11 mouse cellular contexts compared by ENCODE assay signal in genomic region chrX:101300427-101301030, GRCm38 (mm10). TPM values are rescaled to one million over a fixed set of nuclear protein-coding genes. Genes with fewer than 3 reads are reported as not detected.
DNase-seq lines count a peak whose midpoint lies in the region; ATAC-seq lines count a peak whose summit lies in the region.
"Had no signal": no experiment of that assay in that cellular context is flagged by ENCODE, and none has a peak within 500 bp of the region (broad histone marks: within the 10 kb centered on the region; RNA-seq: fewer than 3 reads in every experiment).

No protein-coding gene starts in this region.

- peak overlapping the region; percentile 78 for H3K9ac ChIP-seq in forebrain, embryonic 13.5 days

- H3K4me3 ChIP-seq in heart, embryonic 10.5 days, result peak overlapping the region; percentile 50
- peak overlapping the region; percentile 52 for H3K4me3 ChIP-seq in forebrain, embryonic 13.5 days

- H3K36me3 ChIP-seq in heart, embryonic 10.5 days, result peaks cover 24% of the 10 kb centered on the region
- peaks cover 20% of the 10 kb centered on the region for H3K36me3 ChIP-seq in forebrain, embryonic 13.5 days (ENCODE audit: poor library complexity, severe bottlenecking)

- peaks cover 18% of the 10 kb centered on the region for H3K4me1 ChIP-seq in heart, embryonic 10.5 days
- H3K4me1 ChIP-seq in forebrain, embryonic 13.5 days, result peaks cover 35% of the 10 kb centered on the region

- WGBS in heart, embryonic 10.5 days, result 32% methylated on average over 13 of the region's 13 CpGs
- WGBS in forebrain, embryonic 13.5 days, result 34% methylated on average over 13 of the region's 13 CpGs

- peak; percentile 53 for ATAC-seq in forebrain, embryonic 13.5 days
- ATAC-seq in megakaryocyte progenitor cell, adult 5-6 weeks (replicated peaks; ENCODE audit: poor library complexity), result no peak

- no peak for DNase-seq in heart, embryonic 10.5 days (ENCODE audit: low spot score)
- DNase-seq in heart, adult 9 months (ENCODE audit: low spot score in 2 of 2), result no peak
- peak; percentile 26 for DNase-seq in ZHBTc4 (ENCODE audit: low read depth, low spot score)
- DNase-seq in mesoderm, embryonic 11.5 days (ENCODE audit: low read depth, low spot score), result peak; percentile 40
- DNase-seq in spleen, postnatal 36 days (ENCODE audit: low spot score in 2 of 2), result no peak
- DNase-seq in ovary, adult 18-20 months (ENCODE audit: low spot score), result no peak

- H3K9me3 ChIP-seq in heart, embryonic 10.5 days, result no peaks in the 10 kb centered on the region
- no peaks in the 10 kb centered on the region for H3K9me3 ChIP-seq in forebrain, embryonic 13.5 days (replicated peaks)

- H3K4me2 ChIP-seq in forebrain, embryonic 13.5 days, result peak overlapping the region; percentile 60

- peaks cover 46% of the 10 kb centered on the region for H3K27me3 ChIP-seq in heart, embryonic 10.5 days (ENCODE audit: insufficient read depth, poor library complexity, severe bottlenecking)
- H3K27me3 ChIP-seq in forebrain, embryonic 13.5 days, result no peaks in the 10 kb centered on the region

- peak overlapping the region; percentile 10; the same call in 1 of the 2 replicates for H3K27ac ChIP-seq in heart, embryonic 10.5 days
- H3K27ac ChIP-seq in forebrain, embryonic 13.5 days, result peak overlapping the region; percentile 80

RNA-seq across cellular contexts. Expression of gene Nlgn3, which starts 1.6 kb away (rescaled TPM):
- 2.2 and 2.4 TPM in 2 replicates for polyA plus RNA-seq in heart, embryonic 10.5 days (2016; fragmentation: Nextera tagmentation; extraction: Ambion mirVana)
- polyA plus RNA-seq in forebrain, embryonic 13.5 days (2015; fragmentation: Nextera tagmentation; extraction: Ambion mirVana), result 33.8 and 43.0 TPM in 2 replicates
- not detected in 2 replicates for total RNA-seq in megakaryocyte progenitor cell, adult 5-6 weeks (2015)
- total RNA-seq in megakaryocyte progenitor cell, adult 5-6 weeks (2017), result 0.24 TPM in 1 of 2 replicates, not detected in the other

RNA-seq across cellular contexts. Expression of gene Med12, which starts 26.7 kb away (rescaled TPM):
- 29.4 and 29.7 TPM in 2 replicates for polyA plus RNA-seq in heart, embryonic 10.5 days (2016; fragmentation: Nextera tagmentation; extraction: Ambion mirVana)
- polyA plus RNA-seq in forebrain, embryonic 13.5 days (2015; fragmentation: Nextera tagmentation; extraction: Ambion mirVana), result 31.3 and 31.7 TPM in 2 replicates
- total RNA-seq in megakaryocyte progenitor cell, adult 5-6 weeks (2015), result 54.0 and 64.0 TPM in 2 replicates
- total RNA-seq in megakaryocyte progenitor cell, adult 5-6 weeks (2017), result 29.2 and 31.6 TPM in 2 replicates

RNA-seq across cellular contexts. Expression of gene Gm20489, which starts 31.7 kb away (rescaled TPM):
- polyA plus RNA-seq in heart, embryonic 10.5 days (2016; fragmentation: Nextera tagmentation; extraction: Ambion mirVana), result not detected in 2 replicates
- polyA plus RNA-seq in forebrain, embryonic 13.5 days (2015; fragmentation: Nextera tagmentation; extraction: Ambion mirVana), result not detected in 2 replicates
- not detected in 2 replicates for total RNA-seq in megakaryocyte progenitor cell, adult 5-6 weeks (2015)
- total RNA-seq in megakaryocyte progenitor cell, adult 5-6 weeks (2017), result not detected in 2 replicates
- total RNA-seq: ES-E14; gastrocnemius, postnatal 4 days had no signal
- polyA plus RNA-seq: small intestine, adult 2 months had no signal

RNA-seq across cellular contexts. Expression of gene Il2rg, which starts 32.5 kb away (rescaled TPM):
- polyA plus RNA-seq in heart, embryonic 10.5 days (2016; fragmentation: Nextera tagmentation; extraction: Ambion mirVana), result 12.5 and 13.2 TPM in 2 replicates
- 2.3 and 2.4 TPM in 2 replicates for polyA plus RNA-seq in forebrain, embryonic 13.5 days (2015; fragmentation: Nextera tagmentation; extraction: Ambion mirVana)
- total RNA-seq in megakaryocyte progenitor cell, adult 5-6 weeks (2015), result 33.6 and 40.5 TPM in 2 replicates
- 19.2 and 28.9 TPM in 2 replicates for total RNA-seq in megakaryocyte progenitor cell, adult 5-6 weeks (2017)

RNA-seq across cellular contexts. Expression of gene Gm614, which starts 36.7 kb away (rescaled TPM):
- not detected in 2 replicates for polyA plus RNA-seq in heart, embryonic 10.5 days (2016; fragmentation: Nextera tagmentation; extraction: Ambion mirVana)
- not detected in 2 replicates for polyA plus RNA-seq in forebrain, embryonic 13.5 days (2015; fragmentation: Nextera tagmentation; extraction: Ambion mirVana)
- total RNA-seq in megakaryocyte progenitor cell, adult 5-6 weeks (2015), result 1.0 TPM in 1 of 2 replicates, not detected in the other
- total RNA-seq in megakaryocyte progenitor cell, adult 5-6 weeks (2017), result 0.91 TPM in 1 of 2 replicates, not detected in the other
- total RNA-seq: ES-E14 had no signal

Comparison
In these comparisons a context has a peak if more than half of its experiments do, and no peak if none do; other contexts are left out.
1. DNase-seq: peak in ZHBTc4 (single experiment) and mesoderm, embryonic 11.5 days (single experiment); none in heart, embryonic 10.5 days (single experiment), heart, adult 9 months (0 of 2), spleen, postnatal 36 days (0 of 2) and ovary, adult 18-20 months (single experiment).
2. RNA of gene Nlgn3, which starts 1.6 kb away (polyA plus RNA-seq): 33.8 to 43.0 TPM in forebrain, embryonic 13.5 days; 2.2 to 2.4 TPM in heart, embryonic 10.5 days; every median in the first group is over 10 times any median in the second.